Mouse (Mus musculus): Measurements from ENCODE around the gene Amhr2.

Amhr2 gene

GRCm38 (mm10) chr15:102424657-102425056 is 20.5 kb upstream of the Amhr2 start:
- DNase-seq, result no peak

DNA sequence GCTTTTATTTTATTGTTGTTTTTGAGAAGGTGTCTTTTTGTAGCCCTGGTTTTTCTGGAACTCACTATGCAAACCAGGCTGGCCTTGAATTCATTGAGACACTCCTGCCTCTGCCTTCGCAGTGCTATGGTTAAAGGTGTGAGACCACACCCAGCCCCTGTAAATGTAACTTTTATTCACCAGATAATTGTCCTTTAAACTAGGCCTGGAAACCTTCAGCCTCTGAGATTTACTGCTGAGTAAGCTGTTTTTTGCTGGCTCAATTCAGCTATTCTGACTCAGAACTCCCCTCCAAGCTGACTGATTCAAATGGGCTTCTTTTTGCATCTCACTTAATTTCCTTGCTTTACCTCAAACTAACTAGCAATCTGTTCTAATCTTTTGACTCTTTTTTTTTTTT is 18.2 kb upstream of the Amhr2 start:
- no peak for DNase-seq

DNA sequence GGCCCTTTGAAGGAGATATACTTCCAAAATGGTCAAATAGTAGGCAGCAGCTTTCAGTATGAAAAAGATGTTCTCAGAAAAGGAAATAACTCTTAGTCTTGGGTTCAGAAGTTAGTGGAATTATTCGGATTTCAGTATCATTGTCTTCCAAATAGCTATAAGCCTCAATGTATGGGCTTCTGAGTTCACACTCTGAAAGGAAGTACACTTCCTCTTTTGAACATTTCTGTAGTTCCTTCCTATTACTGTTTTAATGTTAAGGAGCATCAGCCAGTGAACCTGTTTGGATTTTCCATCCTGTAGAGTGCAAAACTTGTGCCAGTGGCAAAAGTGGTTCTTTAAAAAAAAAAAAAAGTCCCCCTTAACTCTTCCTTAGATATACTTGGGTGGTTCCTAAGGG is 13.1 kb upstream of the Amhr2 start:
- no peak for DNase-seq

- no peak for DNase-seq
Observed at GRCm38 (mm10) chr15:102433173-102433572, 12.0 kb upstream of the Amhr2 start.

DNA sequence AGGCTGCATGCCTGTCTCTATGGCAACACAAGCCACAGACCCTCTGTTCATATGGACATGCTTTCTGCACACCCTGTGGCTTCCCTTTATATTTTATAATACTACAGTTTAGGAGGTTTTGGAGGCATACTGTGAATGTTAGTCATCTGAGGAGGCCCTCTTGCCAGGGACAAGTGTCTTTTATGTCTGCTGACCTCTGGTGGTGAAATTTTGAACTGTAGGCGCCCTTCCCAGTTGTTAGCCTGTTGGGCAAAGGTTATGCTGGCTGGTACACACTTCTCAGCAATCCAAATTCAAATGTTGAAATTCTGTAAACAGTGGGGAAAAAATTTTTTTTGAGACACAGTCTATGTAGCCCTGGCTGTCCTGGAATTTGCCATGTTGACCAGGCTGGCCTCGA is 2.7 kb upstream of the Amhr2 start:
- DNase-seq, result peak; percentile 90

DNA sequence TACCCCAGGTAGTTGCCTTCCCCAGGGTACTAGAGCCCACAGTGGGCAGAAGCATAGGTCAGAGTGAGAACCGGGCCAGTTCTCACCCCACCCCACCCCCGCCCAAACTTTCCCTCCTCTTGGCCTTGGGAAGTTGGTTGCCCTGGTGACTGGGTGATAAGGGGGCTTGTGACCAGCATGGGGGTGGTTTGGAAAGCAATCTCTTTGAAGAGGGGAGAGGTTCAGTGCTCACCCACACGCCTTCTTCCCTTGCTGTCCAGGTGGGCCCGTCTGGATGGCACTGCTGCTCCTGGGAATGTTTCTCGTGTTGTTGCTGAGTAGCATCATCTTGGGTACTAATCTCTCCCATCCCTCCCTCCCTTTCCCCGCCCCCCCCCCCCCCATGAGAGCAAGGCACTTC is 1.3 kb downstream of the Amhr2 start:
- no peak for DNase-seq

DNA sequence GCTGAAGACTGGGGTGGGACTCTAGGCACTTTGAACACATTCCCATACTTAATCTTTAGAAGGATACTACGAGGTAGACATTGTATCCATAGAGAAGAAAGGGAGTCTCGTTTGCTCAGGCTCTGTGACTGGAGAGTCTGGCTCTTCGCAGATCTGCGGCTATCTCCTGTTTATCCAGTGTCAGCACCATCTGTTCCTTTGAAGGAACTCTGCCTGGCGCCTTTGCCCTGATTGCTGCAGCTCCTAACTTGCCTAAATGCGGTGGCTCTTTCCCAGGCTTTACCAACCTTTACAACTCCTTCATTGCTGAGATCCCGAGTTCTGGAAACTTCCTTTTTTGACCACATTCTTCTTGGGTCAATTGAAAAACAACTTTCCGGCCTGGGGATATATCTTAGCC is 4.2 kb downstream of the Amhr2 start:
- DNase-seq, result no peak

GRCm38 (mm10) chr15:102450928-102451327 is 5.8 kb downstream of the Amhr2 start:
- peak in 1 of 2 experiments; percentile 45 for DNase-seq

DNA sequence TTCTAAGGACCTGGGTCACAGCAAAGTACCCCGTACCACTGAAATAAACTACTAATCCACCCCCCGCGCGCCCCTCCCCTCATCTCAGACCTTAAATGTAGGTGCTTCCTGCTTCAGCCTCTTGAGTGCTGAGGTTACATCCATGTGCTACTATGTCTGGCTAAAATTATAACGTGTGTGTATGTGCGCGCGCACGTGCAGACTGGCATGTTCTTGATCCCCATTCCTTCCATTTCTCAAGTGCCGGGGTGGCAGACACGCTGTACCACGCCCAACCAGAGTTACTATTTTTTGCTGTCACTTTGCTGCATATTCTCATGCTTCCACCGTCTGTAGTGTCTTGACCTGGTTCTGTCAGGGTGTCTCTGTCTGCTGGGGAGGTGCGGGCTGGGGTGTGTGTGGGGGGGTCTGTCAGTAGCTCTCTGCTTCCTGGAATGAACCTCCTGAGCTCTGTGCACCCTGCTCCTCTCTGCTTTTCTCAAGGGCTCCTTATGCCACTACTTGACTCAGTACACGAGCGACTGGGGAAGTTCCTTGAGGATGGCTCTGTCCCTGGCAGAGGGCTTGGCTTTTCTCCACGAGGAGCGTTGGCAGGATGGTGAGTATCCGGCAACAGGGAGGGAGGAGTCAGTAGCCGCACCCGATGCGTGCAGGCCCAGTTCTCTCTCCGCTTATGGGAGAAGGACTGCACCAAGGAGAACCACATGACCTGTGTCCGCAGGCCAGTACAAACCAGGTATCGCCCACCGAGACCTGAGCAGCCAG is 6.7 kb downstream of the Amhr2 start:
- DNase-seq, result no peak

DNA sequence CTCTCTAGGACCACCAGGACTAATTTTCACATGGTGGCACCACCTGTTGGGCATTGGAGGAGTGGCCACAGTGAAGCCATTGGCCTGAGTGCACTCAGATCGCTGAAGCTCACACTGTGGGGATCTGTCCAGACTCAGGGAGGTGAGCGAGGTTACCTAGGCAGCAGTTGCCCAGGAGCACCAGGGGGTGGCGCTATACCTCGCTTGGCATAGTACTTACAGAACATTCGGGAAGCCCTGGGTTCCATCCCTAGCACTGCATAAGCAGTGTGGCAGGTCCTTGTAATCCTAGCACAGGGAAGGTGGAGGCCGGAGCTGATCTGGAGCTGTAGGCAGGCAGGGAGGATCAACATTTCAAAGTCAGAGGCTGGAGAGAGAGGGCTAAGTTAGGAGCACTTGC is 10.8 kb downstream of the Amhr2 start:
- DNase-seq, result peak; percentile 38 to 50

DNA sequence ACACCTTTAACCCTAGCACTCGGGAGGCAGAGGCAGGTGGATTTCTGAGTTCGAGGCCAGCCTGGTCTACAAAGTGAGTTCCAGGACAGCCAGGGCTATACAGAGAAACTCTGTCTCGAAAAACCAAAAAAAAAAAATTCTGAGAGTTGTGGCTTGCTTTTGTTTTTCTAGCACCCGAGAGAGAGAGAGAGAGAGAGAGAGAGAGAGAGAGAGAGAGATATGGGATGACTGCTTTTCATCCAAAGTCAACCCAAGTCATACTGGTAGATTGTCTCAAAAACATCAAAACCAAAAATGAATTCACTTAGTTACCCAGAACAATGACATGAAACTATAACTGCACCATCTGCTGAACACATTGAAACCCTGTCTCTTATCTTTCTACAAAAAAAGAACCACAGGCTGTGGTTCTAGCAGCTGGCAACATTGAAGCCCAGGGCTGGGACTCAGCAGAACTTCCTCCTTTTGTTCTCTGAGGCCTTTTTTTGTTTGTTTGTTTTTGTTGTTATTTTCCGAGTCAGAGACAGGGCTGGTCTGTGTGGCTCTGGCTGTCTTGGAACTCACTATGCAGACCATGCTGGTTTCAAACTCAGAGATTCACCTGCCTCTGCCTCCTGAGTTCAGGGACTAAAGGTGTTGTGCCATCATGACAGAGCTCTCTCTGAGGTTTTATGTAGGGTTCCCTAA is 13.0 kb downstream of the Amhr2 start:
- no peak for DNase-seq

DNA sequence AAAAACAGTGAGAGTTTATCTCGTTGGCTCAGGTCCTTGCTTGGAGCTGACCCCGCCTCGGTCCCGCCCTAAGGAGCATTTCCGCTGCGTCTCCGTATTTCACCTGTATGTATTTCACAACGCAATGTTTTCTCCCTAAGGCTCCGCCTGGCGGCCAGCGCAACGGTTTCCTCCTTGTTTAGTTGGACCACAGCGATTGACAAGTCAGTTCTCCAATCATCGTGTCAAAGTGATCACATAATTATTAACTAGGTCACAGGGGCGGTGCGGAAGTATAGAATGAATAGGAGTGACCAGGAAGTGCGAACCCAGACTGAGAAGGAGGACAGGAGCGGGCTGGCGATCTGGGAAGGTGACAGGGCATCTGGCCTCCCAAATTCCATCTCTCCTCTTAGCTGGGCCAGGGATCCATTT is 13.7 kb downstream of the Amhr2 start, which contains the start of gene Prr13:
Gene Prr13 (plus strand): TSS at position 125 of the 414 bp plus-strand sequence.
- peak; percentile 91 to 95 for DNase-seq

GRCm38 (mm10) chr15:102459381-102459780 is 14.2 kb downstream of the Amhr2 start:
- no peak for DNase-seq

DNA sequence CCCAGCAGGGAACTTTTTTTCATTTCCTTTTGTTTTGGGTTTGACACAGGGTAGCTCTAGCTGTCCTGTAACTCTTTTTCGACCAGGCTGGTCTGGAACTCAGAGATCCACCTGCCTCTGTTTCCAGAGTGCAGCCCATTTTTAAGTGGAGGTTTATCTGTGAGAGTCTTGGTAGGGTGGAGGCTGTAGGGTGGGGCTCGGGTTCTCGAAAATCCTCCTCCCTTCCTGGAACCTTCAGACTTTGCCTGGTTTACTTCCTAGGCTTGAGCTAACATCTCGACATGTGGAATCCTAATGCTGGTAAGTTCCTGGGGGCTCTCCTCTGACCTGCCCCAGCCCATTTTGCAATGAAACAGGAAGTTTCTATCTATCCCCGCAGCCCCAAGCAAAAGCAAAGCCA is 14.7 kb downstream of the Amhr2 start:
- no peak for DNase-seq

- no peak for DNase-seq
Observed at GRCm38 (mm10) chr15:102460409-102460808, 15.2 kb downstream of the Amhr2 start.

- DNase-seq, result no peak
Observed at GRCm38 (mm10) chr15:102460971-102461370, 15.8 kb downstream of the Amhr2 start.

DNA sequence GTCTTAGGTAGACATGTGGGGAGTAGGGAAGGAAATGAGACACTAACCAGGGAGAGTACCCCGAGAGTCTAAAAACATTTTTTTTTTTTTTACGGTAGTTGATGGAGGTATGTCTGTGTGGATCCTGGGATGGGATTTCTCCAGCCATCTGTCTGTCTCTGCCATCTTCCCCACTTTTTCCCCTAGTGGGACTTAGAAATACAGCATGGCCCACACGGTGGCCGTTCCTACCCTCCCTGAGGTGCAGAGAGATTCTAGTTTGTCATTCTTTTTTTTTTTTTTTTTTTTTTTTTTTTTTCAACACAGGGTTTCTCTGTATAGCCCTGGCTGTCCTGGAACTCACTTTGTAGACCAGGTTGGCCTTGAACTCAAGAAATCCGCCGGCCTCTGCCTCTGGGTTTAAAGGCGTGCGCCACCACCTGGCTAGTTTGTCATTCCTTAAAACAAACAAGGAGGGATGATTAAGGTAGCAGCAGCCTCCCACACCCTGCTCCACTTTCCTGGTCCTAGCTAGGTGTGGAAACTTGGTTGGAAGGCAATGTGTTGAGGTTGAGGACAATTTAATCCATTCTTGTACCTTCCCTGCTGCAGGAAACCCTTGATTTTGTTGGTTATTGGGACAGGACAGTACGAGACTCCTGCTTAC is 16.4 kb downstream of the Amhr2 start:
- DNase-seq, result no peak

DNA sequence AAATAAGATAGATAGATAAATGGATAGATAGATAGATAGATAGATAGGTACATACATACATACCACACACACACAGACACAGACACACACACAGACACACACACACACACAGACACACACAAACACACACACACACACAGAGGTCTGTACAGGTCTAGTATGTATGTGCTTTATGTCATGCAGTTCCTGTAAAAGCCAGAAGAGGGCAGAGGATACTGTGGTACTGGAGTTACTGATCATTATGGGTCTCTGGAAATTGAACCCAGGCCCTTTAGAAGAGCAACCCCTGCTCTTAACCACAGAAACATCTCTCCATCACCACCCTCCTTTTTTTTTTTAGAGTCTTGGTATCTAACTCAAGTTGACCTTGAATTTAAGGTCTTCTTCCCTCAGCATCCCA is 18.5 kb downstream of the Amhr2 start:
- DNase-seq, result no peak

DNA sequence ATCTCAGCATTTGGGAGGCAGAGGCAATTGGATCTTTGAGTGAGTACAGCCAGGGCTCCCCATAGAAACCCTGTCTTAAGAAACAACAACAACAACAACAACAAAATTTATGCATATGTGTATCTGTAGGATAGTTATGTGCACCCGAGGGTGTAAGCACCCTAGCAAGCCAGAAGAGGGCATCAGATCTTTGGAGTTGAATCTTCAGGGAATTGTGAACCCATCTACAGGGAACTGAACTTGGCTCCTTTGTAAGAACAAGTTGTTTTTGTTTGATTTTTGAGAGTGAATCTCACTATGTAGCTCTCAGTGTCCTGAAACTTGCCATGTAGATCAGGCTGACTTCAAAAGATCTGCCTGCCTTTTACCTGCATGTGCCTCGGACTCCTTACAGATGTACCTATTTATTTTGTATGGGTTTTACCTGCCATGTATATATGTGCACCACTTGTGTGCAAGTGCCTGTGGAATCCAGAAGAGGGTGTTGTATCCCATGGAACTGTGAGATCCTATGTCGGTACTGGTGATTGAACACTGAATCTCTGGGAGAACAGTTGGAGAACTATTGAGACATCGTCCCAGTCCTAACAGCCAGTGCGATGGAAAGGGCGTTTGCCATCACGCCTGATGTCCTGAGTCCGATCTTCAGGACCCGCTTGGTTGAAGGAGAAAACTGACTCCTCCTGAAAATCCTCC is 23.7 kb downstream of the Amhr2 start:
- no peak for DNase-seq

DNA sequence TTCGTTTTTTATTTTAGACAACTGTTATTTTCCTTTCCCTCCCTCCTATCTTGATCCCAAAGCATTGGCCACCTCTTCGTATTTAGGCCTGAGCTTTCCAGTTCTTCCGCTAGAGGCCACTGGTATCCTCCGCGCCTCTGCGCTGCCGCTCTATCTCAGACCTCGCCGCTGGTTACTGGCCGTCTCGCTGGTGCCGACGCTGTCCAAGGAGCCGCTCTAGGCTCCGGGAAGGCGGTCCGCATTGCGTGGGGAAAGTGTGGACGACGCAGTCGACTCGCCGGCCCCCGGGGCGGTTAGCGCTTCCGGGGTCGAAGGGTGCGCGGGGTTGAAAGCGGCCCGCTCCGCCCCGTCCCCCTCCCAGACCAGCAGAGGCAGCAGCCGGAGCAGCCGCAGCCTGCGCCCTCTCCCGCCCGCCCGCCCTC is 25.0 kb downstream of the Amhr2 start, which contains the start of gene Pcbp2:
Gene Pcbp2 (plus strand): TSS at position 357 of the 422 bp plus-strand sequence.
- peak; percentile 95 to 98 for DNase-seq

DNA sequence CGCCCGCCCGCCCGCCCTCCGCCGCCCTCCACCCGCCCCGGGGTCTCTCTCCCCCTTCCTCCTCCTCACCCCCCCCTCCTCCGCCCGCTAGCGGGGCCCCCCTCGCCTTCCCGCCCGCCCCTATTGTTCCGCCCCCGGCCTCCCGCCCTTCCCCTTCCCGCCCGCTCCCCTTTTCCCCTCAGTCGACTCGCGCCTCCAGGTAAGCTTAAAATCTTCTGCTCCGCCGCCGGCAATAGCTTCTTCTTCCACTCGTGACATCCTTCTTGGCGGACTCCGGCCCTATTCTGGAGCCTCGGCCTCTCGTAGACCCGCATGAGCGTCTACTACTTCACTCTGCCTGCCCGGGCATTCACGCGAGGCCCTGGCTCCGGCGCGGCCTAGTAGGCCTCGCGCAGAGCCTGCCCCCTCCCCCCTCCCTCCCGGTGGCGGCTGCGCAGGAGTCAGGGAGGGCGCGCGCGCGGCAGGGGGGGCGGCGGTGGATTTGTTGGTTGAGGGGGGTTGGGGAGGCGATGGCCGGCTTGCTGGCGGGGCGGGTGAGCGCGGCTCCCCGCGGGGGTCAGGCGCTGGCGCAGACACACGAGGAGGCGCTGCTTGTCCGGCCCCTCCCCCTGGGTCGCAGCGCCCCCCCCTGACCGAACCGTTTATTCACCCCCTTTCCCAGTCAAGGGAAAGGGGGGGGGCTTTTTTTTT is 25.6 kb downstream of the Amhr2 start:
- peak; percentile 91 to 95 for DNase-seq

GRCm38 (mm10) chr15:102471295-102471645 is 26.1 kb downstream of the Amhr2 start:
- DNase-seq, result no peak

DNA sequence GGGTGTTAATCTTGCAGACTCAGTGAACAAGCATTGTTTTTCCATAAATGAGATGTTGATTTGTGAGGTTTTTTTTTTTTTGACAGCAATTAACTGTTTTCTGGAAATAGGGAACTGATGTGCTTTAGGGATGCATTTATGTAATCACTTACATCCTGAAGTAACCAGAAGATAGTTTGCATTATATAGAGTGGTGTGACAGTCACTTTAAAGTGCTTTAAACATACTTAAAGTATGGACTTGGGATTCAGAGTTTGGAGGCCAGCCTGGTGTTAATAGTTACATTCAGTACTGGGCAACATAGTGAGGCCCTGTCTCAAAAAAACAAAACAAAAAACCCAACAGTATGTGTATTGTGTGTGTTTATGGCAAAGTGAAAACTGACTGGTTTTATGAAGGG is 26.6 kb downstream of the Amhr2 start:
- DNase-seq, result no peak
